Mouse (Mus musculus) CD4-positive, CD25-positive, alpha-beta regulatory T cell, adult 9 weeks (primary cell): Measurements from ENCODE around the gene Slamf8. TPM values are rescaled to one million over a fixed set of nuclear protein-coding genes. Genes with fewer than 3 reads are reported as not detected.

Source experiments
- polyA plus RNA-seq: library from polyadenylated mRNA; unstranded; fragments of 100-300 nt; shearing (Covaris generic); gene quantifications from one replicate; pipeline ENCODE4 v1.2.1, GENCODE M21; 2017

The Slamf8 gene
- polyA plus RNA-seq: 0.16 TPM

DNA sequence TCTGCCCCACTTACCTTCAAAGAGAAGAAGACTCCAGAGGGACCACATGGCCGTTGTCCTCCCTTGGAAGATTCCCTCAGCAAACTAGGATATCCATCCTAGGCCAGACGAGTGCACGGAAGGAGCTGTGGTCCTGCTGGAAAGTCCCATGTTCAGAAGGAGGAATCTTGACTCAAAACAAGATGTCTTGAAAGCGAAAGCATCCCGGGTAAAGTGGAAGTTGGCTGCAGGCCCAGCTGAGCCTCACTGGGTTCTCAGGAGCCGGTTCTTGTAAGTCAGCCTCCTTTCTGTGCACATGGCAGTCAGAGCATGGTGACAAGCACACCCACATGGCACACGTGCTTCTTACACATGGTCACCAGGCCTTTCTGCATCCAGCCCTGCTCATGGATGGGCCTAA is at the start of gene Slamf8:
Gene Slamf8, minus strand, starts transcription at position 184 of the 400 bp plus-strand sequence.

DNA sequence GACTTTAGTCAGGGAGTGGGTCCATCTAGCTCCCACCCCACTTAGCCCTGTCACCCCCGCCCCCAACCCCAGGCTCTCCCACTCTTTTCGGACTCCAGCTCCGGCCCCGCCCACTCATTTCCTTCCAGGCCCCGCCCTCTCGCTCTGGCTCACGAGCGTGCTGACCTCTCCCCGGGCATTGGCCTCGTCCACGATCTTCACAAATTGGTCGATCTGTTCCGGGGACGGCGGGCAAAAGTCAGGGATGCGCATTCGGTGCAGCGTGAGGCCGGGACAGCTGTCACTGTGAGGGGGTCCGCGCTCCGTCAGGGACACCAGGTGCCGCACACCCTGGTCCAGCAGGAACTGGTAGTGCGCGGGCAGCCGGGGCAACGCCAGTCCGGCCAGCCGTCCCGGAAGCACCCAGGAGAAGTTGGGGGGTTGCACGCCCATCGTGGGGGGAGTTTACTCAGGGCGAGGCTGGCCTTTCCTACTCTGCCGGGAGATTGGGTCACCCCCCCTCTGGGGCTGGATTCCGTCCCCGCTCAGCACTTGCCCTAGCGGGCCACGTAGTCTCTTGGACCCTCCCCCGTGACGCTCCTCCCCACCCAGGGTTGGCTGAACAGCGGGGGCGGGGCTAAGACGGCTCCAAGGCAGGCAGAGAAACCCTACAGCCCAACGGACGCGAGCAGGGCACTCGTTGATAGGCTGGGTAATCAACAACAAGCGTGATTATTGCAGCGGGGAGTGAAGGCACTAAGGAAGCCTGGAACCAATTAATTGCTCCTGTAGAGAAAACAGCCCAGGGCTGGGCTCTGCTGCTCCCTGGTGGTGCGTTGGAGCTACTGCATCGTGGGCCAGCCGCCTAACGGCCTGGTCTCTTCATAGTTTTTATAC is 42.3 kb upstream of the Slamf8 start, which contains the start of gene Dusp23:
Gene Dusp23, minus strand, starts transcription at position 512 of the 876 bp plus-strand sequence.

DNA sequence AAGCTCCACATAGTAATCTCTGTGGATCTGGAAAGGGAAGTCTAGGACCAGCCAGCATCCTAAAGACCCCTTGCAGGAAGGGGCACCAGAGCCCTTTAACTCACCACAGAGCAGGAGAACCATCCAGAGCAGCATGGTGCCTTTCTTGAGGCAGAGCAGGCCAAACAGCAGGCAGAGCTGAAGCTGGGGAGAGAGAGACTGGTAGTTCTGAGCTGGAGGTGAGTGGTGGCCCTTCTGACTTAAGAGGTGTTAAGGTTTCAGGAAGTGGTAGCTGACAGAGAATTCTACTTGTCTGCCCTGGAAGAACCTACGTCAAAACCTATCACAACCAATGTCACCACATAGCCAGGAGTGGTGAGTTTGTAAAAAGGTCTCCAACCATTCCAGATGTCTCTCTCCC is 12.0 kb upstream of the Slamf8 start, which contains the start of gene Fcrl6:
Gene Fcrl6, minus strand, starts transcription at position 226 of the 400 bp plus-strand sequence.

DNA sequence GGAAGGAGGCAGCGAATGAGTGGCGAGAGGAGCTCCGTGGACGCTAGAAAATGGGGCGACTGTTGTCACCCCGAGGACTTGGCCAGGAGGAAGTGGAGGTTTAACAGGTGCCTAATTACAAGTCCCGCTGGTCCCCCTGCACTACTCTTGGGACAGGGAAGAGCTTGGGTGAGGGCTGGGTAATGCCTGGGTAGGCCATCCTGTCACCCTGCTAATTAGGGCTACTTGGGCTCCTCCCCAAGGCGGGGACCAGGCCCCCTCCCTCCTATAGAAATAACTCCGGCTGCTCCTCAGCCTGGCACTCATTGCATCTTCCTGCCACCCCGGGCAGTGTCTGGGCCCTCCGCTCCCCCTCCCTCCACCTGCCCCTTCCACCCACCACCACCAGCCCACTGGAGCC is 34.7 kb downstream of the Slamf8 start, which contains the start of gene Vsig8:
Gene Vsig8, plus strand, starts transcription at position 301 of the 400 bp plus-strand sequence.

Other genes with a start within 250 kb of the Slamf8 start
- gene Kcnj10, start 249.4 kb downstream of the Slamf8 start, polyA plus RNA-seq: not detected
- 9.3 TPM for gene Pigm, start 214.0 kb downstream of the Slamf8 start, polyA plus RNA-seq
- not detected for gene Slamf9, start 115.2 kb downstream of the Slamf8 start, polyA plus RNA-seq
- gene Igsf9, start 108.8 kb downstream of the Slamf8 start, polyA plus RNA-seq: 2.3 TPM
- gene Tagln2, start 90.5 kb downstream of the Slamf8 start, polyA plus RNA-seq: 369 TPM
- 0.37 TPM for gene Cfap45, start 69.8 kb downstream of the Slamf8 start, polyA plus RNA-seq
- gene Vsig8, start 34.6 kb downstream of the Slamf8 start, polyA plus RNA-seq: not detected
- not detected for gene Fcrl6, start 12.0 kb upstream of the Slamf8 start, polyA plus RNA-seq
- 8.1 TPM for gene Dusp23, start 42.4 kb upstream of the Slamf8 start, polyA plus RNA-seq
- gene Crp, start 107.5 kb upstream of the Slamf8 start, polyA plus RNA-seq: not detected